Mouse (Mus musculus) frontal cortex, postnatal 25 days (tissue): Measurements from ENCODE around the gene Nfkbiz.

Experiments used
- DNase-seq, 2 experiments: peaks; one replicate each; pipeline ENCODE4 v3.0.0; 2022; ENCODE audit warnings: low spot score in 2 of 2

The Nfkbiz gene

DNA sequence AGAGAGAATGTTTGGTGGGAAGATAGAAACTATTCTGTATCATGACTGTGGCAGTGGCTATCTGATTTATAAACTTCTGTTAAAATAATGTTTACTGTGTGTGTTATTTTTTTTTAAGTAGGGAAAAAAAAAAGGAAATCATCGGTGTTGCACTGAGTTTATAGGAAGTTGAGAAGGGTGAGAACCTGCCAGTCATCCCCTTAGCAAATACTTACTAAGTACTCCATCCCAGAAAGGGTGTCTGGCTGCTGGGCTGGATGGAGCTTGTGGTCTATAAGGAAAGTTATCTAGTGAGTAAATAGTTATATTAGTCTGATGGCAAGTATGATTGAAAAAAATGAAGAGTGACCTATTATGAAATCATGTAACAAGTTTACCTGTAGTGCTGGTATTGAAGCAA, 37.1 kb downstream of the Nfkbiz start:
- no peak for DNase-seq

DNA sequence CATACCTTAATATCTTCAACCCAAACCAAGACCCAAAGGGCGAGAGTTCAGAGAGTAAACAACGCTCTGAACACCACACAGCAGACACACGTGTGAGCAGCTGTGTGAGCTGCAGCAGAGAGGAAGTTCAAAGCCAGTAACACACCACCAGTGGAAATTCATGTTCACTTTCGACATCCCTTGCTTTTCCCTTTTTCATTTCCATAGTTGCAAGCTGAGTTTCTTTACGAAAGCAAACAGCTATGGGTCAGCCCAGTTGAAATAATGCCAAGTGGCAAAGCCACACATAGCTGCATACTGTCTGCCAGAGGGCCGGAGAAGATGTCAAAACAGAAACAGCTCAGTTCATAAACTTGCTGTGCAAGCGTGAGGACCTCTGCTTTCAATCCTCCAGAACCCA, 39.9 kb downstream of the Nfkbiz start:
- no peak for DNase-seq

DNA sequence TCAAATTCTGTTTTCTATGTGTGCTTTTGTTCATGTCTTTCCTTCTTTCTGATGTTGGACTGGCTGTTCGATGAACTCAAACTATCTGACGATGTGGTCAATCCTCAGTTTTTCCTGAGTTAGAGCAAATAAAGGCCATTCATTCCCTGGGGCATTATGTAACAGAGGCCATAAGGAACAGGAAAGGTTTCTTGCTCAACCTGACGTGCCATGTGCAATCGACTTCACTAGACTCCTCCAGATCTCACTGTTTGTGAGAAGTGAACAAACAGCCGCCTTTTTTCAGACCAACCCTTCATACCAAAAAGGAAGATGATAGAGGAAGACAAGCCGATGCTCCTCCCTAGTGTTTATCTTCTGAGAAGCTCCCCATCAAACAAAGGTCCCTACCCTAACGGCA, 48.4 kb downstream of the Nfkbiz start:
- DNase-seq: no peak

DNA sequence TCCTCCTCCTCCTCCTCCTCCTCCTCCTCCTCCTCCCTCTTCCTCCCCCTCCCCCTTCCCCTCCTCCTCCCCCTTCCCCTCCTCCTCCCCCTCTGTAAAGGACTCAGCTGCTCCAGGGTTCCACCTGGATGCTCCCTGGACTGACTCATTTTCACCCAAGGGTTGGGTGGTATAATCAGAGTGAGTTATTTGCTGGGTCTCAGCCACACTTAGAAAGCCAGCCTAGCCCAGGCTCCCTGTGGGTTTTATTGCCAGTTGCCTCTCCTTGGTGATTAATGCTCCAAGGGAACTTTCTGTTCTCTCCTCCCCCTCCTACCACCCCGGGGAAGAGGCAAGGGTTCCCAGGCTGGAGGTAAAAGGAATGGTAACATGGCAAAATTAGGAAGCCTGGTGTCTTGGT, 49.4 kb downstream of the Nfkbiz start:
- DNase-seq: no peak

DNA sequence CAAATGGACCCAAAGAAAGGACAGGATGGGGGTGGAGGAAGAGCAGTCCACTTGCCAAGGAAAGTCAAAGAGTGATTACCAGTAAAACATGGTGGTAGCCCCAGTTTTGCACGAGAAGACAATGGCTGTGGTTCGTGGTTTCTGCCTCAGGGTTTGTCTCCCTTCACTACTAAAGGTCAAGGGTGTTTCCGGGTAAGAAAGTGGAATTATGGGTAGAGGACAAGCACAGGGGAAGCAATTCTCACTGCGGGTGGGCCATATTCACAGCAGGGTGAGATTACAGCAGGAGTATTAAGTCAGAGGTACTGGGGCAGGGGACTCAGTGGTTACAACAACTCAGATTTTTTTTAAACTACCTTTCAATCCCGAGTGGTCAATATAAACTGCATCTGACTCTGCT, 50.0 kb downstream of the Nfkbiz start:
- no peak for DNase-seq

DNA sequence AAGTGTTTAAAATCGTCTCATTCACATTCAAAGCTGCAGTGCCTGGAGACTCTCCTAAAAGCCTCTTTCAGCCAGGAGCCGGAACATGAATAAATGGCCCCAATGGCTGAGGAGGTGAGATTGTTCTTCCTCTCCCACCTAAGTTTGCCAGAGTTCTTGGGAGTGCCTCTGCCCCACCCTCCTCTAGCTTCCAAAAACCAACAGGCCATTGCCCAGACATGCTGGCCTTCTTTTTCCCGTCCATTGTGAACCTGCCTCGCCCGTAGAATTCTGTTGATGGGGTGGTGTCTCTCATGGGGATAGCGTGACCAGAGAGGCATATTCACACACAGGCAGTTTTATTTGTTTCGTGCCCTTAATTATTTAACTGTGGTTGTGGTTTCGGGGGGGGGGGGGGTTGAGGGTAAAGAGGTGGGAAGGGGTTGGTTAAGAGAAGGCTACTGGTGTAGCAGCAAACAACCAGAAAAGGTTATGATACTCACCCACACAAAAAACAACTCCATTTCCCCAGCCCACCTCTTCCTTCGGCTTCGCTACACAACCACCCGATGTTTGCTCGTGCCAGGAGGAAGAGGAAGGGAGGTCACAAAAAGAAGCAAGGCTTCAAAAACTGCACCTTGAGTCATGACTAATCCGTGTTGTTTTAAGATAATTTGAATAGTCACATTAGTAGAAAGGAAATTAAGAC, 51.2 kb downstream of the Nfkbiz start:
- DNase-seq: no peak

DNA sequence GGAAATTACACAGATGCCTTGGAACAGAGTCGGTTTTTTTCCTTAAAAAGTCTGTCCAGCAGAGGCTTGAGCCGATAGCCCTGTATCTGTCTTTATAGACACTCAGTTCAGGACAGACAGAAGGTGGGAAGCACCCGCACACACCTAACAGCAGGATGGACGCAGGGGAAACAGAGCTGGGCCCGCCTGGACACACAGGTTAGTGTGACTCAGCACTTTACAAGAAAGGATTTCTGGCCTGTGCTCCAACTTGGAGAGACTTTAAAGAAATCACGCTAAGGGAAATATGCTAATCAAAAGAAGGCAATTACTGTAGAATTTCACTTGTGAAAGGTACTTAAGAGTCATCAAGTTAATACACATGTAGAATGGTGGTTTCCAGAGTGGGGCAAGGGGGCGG, 54.3 kb downstream of the Nfkbiz start:
- DNase-seq: no peak

DNA sequence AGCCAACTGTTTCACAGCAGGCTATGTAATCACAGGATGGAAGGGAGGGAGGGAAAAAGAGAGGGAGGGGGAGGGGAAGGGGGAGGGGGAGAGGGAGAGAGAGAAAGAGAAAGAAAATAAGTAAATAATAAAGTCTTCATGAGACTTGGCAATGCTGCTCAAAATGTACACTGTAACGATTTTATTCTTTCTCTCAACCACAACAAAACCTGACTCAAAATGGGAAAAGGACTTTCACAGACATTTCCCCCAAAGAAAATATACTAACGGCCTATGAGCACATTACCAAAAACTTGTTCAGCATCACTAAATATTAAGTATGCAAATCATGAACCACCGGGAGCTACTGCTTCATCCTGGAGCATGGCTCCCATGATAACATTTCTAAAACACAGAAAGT, 54.8 kb downstream of the Nfkbiz start:
- no peak for DNase-seq

DNA sequence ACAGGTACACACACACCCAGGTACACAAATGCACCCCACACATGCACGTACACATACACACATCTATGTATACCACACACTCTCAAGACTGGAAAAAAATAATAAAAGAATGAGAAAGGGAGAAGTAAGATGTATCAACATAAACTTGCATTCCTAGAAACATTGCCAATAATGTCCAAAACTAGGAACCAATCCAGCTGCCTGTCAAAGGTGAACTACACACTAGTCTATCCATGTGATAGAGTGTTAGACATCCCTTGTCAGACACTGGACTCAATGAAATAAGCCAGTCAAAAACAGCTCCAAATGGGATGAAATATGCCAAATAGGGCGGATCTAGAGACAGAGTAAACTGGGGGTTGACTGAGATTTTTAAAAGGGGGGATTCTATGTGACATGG, 55.8 kb downstream of the Nfkbiz start:
- no peak for DNase-seq

DNA sequence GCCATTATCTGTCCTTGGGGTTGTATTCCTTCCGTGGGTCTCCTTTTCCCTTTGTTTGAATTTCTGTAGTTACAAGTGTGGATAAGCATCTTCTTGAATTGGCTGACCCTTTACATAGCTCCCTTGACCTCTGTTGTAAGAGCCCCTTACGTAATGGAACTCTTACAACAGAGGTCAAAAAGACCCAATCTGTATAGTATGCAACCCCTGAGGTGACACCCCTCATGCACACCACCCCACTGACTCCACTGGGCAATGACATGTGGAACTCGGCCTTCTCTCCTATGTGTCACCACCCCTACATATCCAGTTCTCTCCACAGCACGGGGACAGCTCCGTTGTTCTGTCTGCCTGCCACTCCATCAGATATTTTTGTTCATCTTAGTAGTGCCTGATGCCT, 56.9 kb downstream of the Nfkbiz start:
- DNase-seq: no peak

DNA sequence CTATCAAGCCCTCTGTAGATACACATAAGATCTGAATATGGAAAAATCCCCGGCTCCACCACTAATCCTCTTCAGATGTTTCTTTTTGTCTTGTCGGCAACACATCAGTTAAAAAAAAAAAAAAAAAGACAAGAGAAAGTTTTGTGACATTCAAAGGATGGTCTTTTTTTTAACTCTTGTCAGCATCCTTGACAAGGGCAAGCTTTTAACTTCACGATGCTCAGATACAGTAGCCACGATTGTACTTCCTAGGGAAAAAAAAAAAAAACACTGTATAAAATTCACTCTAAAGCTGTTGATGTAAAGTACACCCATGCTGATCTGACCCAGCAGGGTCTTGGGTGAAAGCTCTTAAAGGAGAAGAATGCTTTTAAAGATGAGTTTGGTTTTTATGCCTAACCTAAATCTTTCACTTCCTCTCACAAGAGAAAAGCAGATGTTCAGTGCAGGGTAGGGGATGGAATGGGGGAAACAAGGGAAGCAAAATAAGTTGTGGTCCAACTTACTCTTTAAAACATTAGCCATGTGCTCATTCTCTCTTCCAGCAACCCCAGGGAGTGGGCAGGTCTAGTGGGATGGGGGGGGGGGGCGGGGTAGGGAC, 57.6 kb downstream of the Nfkbiz start:
- DNase-seq: no peak

DNA sequence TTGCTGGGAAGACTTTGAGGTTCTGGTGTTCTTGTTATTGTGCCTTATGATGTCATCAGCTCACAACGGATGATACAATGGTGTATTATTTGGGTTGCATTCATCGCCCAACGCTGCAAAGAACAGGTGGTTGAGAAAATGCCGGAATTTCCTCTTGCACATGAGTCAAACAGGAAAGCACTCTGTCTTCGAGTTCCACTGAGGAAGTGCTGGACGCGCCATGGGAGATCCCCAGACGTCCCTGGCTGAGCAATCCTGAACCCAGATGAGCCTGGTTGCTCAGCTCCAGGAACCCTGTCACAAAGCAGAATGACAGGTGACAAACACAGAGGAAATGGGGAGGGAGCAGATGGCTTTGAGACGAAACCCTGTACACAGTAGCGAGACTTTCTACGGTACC, 62.4 kb downstream of the Nfkbiz start:
- DNase-seq: no peak

DNA sequence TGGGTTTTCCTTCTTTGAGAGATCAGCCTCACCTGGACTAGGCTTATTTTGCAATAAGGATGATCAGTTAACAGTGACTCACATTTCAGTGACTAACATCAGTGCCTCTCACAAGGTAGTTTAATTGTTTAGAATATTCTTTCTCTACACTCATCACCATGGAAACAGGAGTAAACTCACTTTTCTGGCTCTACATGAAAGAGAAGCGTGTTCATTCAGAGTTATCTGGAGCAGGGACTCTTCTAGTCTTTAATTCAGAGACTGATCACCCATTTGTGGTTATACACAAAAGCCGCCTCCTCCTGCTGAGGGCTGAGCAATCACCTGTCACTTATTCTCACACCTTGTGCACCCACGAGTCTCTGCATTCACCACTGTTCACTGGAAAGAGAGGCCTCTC, 68.5 kb downstream of the Nfkbiz start:
- DNase-seq: no peak
